Mouse (Mus musculus) ES-E14 (cell line): ENCODE measurements around the gene Gprin1. TPM values are rescaled to one million over a fixed set of nuclear protein-coding genes. Genes with fewer than 3 reads are reported as not detected.

Experiments
- DNase-seq: peaks from one replicate; pipeline ENCODE4 v3.0.0-alpha.2; 2013; ENCODE audit warnings: low read depth, low spot score
- H3K27ac ChIP-seq: 2 replicates; pipeline ENCODE4 v1.5.1; 2012; ENCODE audit warnings: low read depth, mild to moderate bottlenecking, low read length, moderate library complexity, mixed read lengths; ENCODE audit not compliant: poor library complexity, insufficient read depth, severe bottlenecking
- H3K36me3 ChIP-seq: 2 replicates; pipeline ENCODE4 v1.6.1; 2012; ENCODE audit warnings: mild to moderate bottlenecking, low read length, moderate library complexity, mixed read lengths; ENCODE audit not compliant: control insufficient read depth, poor library complexity, insufficient read depth, severe bottlenecking
- H3K4me1 ChIP-seq, 2 experiments: fragments of 150-350 bp in 1 of 2; sonication (generic) in 1 of 2; 2 replicates each; pipeline ENCODE4 v1.6.1; 2012; ENCODE audit warnings: low read length in 2 of 2, mild to moderate bottlenecking in 1 of 2, mixed read lengths in 1 of 2; ENCODE audit not compliant: control insufficient read depth in 2 of 2, insufficient read depth in 2 of 2, poor library complexity in 1 of 2
- H3K4me3 ChIP-seq, 2 experiments: fragments of 150-350 bp in 1 of 2; sonication (generic) in 1 of 2; 2 replicates each; pipeline ENCODE4 v1.5.1; 2012; ENCODE audit warnings: low read length in 2 of 2, low read depth in 1 of 2, mild to moderate bottlenecking in 1 of 2, mixed read lengths in 1 of 2; ENCODE audit not compliant: insufficient read depth in 1 of 2, poor library complexity in 1 of 2, severe bottlenecking in 1 of 2
- H3K9ac ChIP-seq: 2 replicates; pipeline ENCODE4 v1.6.1; 2012; ENCODE audit warnings: low read depth, mild to moderate bottlenecking, low read length, mixed read lengths; ENCODE audit not compliant: poor library complexity, insufficient read depth, severe bottlenecking
- H3K9me3 ChIP-seq: fragments of 150-350 bp; sonication (generic); 2 replicates; pipeline ENCODE4 v1.6.1; 2012; ENCODE audit warnings: low read depth, mild to moderate bottlenecking, low read length; ENCODE audit not compliant: control insufficient read depth, insufficient read depth
- CHD2 ChIP-seq: IDR thresholded peaks from 2 replicates; pipeline ENCODE4 v1.6.1; 2014; ENCODE audit warnings: mild to moderate bottlenecking, low read depth, low read length, inconsistent platforms
- HCFC1 ChIP-seq: IDR thresholded peaks from 2 replicates; pipeline ENCODE4 v1.6.1; 2012; ENCODE audit warnings: low read length, inconsistent platforms, borderline replicate concordance; ENCODE audit not compliant: insufficient read depth
- MAFK ChIP-seq: IDR thresholded peaks from 2 replicates; pipeline ENCODE4 v1.6.1; 2014; ENCODE audit warnings: mild to moderate bottlenecking, low read depth, low read length, inconsistent platforms; ENCODE audit not compliant: insufficient read depth
- ZC3H11A ChIP-seq: IDR thresholded peaks from 2 replicates; pipeline ENCODE4 v1.6.1; 2012; ENCODE audit warnings: low read depth, mild to moderate bottlenecking, inconsistent platforms, low read length, borderline replicate concordance
- ZNF384 ChIP-seq: IDR thresholded peaks from 2 replicates; pipeline ENCODE4 v1.6.1; 2012; ENCODE audit warnings: low read depth, low read length, inconsistent platforms
- in situ Hi-C, 2 experiments: fragments of 600-800 bp; cut with MboI; formaldehyde crosslinking; loops; one replicate each; pipeline ENCODE4 v1.15.1; 2025; ENCODE audit warnings: low sequenced_read_pairs in 2 of 2, inconsistent platforms in 1 of 2; ENCODE audit not compliant: unreplicated experiment in 2 of 2
- total RNA-seq: library from RNA; depleted of rRNA; stranded (reverse); fragments of 300-350 nt; gene quantifications from 2 replicates; pipeline ENCODE4 v1.2.3, GENCODE M21; 2012

The Gprin1 gene
- total RNA-seq, 1 experiment, result 0.58 TPM

DNA sequence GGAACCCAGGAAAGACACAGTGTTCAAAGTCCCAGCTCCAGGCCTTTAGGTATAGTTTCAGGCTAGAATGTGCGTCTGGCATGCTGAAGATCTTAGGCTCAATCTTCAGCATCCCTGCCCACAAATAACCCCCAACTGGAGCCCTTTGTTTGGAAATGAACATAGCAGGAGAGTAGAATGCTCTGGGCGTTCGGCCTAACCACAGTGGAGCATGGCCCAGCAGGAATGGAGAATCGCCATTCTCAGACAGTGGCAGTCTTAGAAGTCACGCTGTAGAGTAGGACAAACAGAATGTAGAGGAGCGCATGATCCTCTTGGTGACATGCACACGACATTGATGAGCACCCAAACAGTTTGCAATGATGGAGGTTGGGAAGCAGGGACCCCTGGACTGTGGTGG lies 11.2 kb upstream of the Gprin1 start:
- no peak overlapping the region for H3K27ac ChIP-seq
- H3K9me3 ChIP-seq, result no peaks in the 10 kb centered on the region
- no peak overlapping the region for H3K9ac ChIP-seq
- peaks cover 0 to 12% of the 10 kb centered on the region in 2 experiments; a peak in 2 of 4 replicates for H3K4me1 ChIP-seq
- TF ChIP-seq CHD2 (no peak), ZC3H11A (no peak)
- H3K36me3 ChIP-seq, result no peaks in the 10 kb centered on the region
- in situ Hi-C loops, result no loop called here
- no peak overlapping the region for H3K4me3 ChIP-seq
- no peak for DNase-seq

- Histone ChIP-seq H3K4me1 (peaks cover 0 to 9% of the 10 kb centered on the region in 2 experiments; a peak in 2 of 4 replicates), H3K27ac (no peak overlapping the region), H3K9me3 (no peaks in the 10 kb centered on the region), H3K4me3 (no peak overlapping the region), H3K9ac (no peak overlapping the region), H3K36me3 (no peaks in the 10 kb centered on the region)
- in situ Hi-C loops, result no loop called here
- DNase-seq, result no peak
- TF ChIP-seq MAFK (no peak), HCFC1 (no peak), CHD2 (no peak), ZC3H11A (no peak), ZNF384 (no peak)
Observed at GRCm38 (mm10) chr13:54760164-54760795, 10.6 kb upstream of the Gprin1 start.

- in situ Hi-C loops, result no loop called here
- no peak overlapping the region for H3K27ac ChIP-seq
- no peaks in the 10 kb centered on the region for H3K9me3 ChIP-seq
- DNase-seq, result no peak
- no peaks in the 10 kb centered on the region for H3K36me3 ChIP-seq
- H3K4me3 ChIP-seq, result peak overlapping the region in 1 of 2 experiments; percentile 10; a peak in 1 of 4 replicates
- no peak overlapping the region for H3K9ac ChIP-seq
- TF ChIP-seq ZNF384, result no peak
- no peak for TF ChIP-seq HCFC1
- TF ChIP-seq ZC3H11A, result no peak
- no peak for TF ChIP-seq MAFK
- TF ChIP-seq CHD2, result no peak
- peaks cover 0 to 7% of the 10 kb centered on the region in 2 experiments; a peak in 2 of 4 replicates for H3K4me1 ChIP-seq
Observed at GRCm38 (mm10) chr13:54759496-54759895, 9.8 kb upstream of the Gprin1 start.

- DNase-seq, result no peak
- Histone ChIP-seq H3K4me1 (peaks cover 0 to 7% of the 10 kb centered on the region in 2 experiments; a peak in 2 of 4 replicates), H3K9me3 (no peaks in the 10 kb centered on the region), H3K27ac (no peak overlapping the region), H3K9ac (no peak overlapping the region), H3K36me3 (no peaks in the 10 kb centered on the region), H3K4me3 (peak overlapping the region; percentile 20 to 46; a peak in 3 of 4 replicates)
- TF ChIP-seq CHD2 (no peak), HCFC1 (no peak), ZC3H11A (no peak), MAFK (no peak), ZNF384 (no peak)
- in situ Hi-C loops, result no loop called here
Observed at GRCm38 (mm10) chr13:54758756-54759470, 9.2 kb upstream of the Gprin1 start.
